Mouse (Mus musculus): ENCODE measurements around the gene Bhlhe40.
A peak's percentile ranks its signal among the peaks of the same experiment; 100 is the strongest.

GRCm38 (mm10) chr6:108659221-108659725, 1.2 kb upstream of the Bhlhe40 start:
- no peak for TF ChIP-seq CTCF (conservative IDR thresholded peaks at IDR 0.05; ENCODE audit: insufficient read depth, insufficient read length, low read depth, low read length)
- TF ChIP-seq POLR2A (IDR thresholded peaks at IDR 0.05; ENCODE audit: low read depth, low read length): peak; percentile 8

Measured in kidney, adult 2 months (tissue).